Mouse (Mus musculus) midbrain, embryonic 11.5 days (tissue): ENCODE results near the gene Rnpepl1. TPM values are rescaled to one million over a fixed set of nuclear protein-coding genes. Genes with fewer than 3 reads are reported as not detected.

Source experiments
- ATAC-seq: fragments of 200-750 bp; cut with Nextera tagmentation; 2 replicates; pipeline ENCODE4 v1.8.0; 2017; ENCODE audit warnings: moderate TSS enrichment, moderate library complexity; ENCODE audit not compliant: low FRiP score
- DNase-seq: peaks from one replicate; pipeline ENCODE4 v3.0.0; 2015; ENCODE audit warnings: low spot score; ENCODE audit errors: missing footprints
- H3K27ac ChIP-seq: fragments of 300-500 bp; sonication (generic); 2 replicates; pipeline ENCODE4 v1.5.1; 2014; ENCODE audit warnings: low read depth, low read length
- H3K27me3 ChIP-seq: fragments of 300-500 bp; sonication (generic); 2 replicates; pipeline ENCODE4 v1.6.1; 2014; ENCODE audit warnings: mild to moderate bottlenecking, low read length, moderate library complexity, mixed read lengths; ENCODE audit not compliant: control insufficient read depth, insufficient read depth
- H3K36me3 ChIP-seq: fragments of 300-500 bp; sonication (generic); 2 replicates; pipeline ENCODE4 v1.6.1; 2014; ENCODE audit warnings: mild to moderate bottlenecking, low read length, moderate library complexity, mixed read lengths; ENCODE audit not compliant: control insufficient read depth, insufficient read depth
- H3K4me1 ChIP-seq: fragments of 300-500 bp; sonication (generic); 2 replicates; pipeline ENCODE4 v1.6.1; 2014; ENCODE audit warnings: low read length; ENCODE audit not compliant: control insufficient read depth, insufficient read depth
- H3K4me2 ChIP-seq: fragments of 300-500 bp; sonication (generic); 2 replicates; pipeline ENCODE4 v1.6.1; 2014; ENCODE audit warnings: mild to moderate bottlenecking, moderate library complexity
- H3K4me3 ChIP-seq: fragments of 300-500 bp; sonication (generic); 2 replicates; pipeline ENCODE4 v1.5.1; 2014; ENCODE audit warnings: low read depth, low read length
- H3K9ac ChIP-seq: fragments of 300-500 bp; sonication (generic); 2 replicates; pipeline ENCODE4 v1.6.1; 2014; ENCODE audit warnings: low read length
- H3K9me3 ChIP-seq: fragments of 300-500 bp; sonication (generic); 2 replicates; pipeline ENCODE4 v1.6.1; 2016; ENCODE audit warnings: low read length; ENCODE audit not compliant: control insufficient read depth
- WGBS: fragments of 180-500 bp; shearing (Covaris S2); extraction: QIAGEN DNeasy Blood & Tissue Kit; methylation state at CpG from one replicate; pipeline ENCODE4 v1.1.7; 2014; 5-methylcytosine and 5-hydroxymethylcytosine counted together
- polyA plus RNA-seq: library from polyadenylated mRNA; unstranded; fragments of >200 nt; fragmentation: Nextera tagmentation; extraction: Ambion mirVana; gene quantifications from 2 replicates; pipeline ENCODE4 v1.2.1, GENCODE M21; 2014

The Rnpepl1 gene
- polyA plus RNA-seq, 1 experiment from 2014 or later, result 13.3 TPM

DNA sequence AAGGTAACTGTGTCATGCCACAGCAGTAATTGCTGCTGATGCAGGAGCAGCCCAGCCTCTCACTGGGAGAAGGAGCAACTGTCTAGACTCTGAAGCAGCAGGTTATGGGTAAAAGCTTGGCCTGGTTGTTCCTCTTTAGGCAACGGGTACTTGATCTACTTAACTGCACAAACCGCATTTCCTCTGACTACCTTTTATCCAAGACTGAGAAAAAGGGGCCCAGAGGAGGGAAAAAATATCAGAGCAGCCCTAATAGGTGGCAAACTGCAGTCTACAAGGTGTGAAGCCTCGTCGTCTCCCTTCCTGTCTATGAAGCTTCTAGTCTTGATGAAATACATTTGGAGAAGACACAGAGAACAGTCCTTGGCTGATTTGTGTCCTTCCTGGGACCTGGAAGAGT lies 23.0 kb downstream of the Rnpepl1 start:
- 84% methylated on average over 4 of the region's 4 CpGs for WGBS
- H3K4me3 ChIP-seq, result peak overlapping the region; percentile 80
- no peaks in the 10 kb centered on the region for H3K9me3 ChIP-seq
- ATAC-seq (no peak), DNase-seq (no peak)
- no peaks in the 10 kb centered on the region for H3K27me3 ChIP-seq
- H3K36me3 ChIP-seq, result no peaks in the 10 kb centered on the region
- H3K9ac ChIP-seq, result peak overlapping the region; percentile 87
- peaks cover 20% of the 10 kb centered on the region for H3K4me1 ChIP-seq
- peak overlapping the region; percentile 84 for H3K4me2 ChIP-seq
- peak overlapping the region; percentile 96 for H3K27ac ChIP-seq

- H3K27ac ChIP-seq, result peak within 1 kb of the TSS; percentile 96
- H3K36me3 ChIP-seq, result peaks cover 5% of the 10 kb centered on the region; the same call in 1 of the 2 replicates
- H3K9me3 ChIP-seq, result no peaks in the 10 kb centered on the region
- ATAC-seq (peak; percentile 100), DNase-seq (peak; percentile 99)
- no peaks in the 10 kb centered on the region for H3K27me3 ChIP-seq
- H3K4me1 ChIP-seq, result peaks cover 20% of the 10 kb centered on the region
- peak within 1 kb of the TSS; percentile 84 for H3K4me2 ChIP-seq
- 0% methylated on average over 45 of the region's 45 CpGs for WGBS
- H3K4me3 ChIP-seq, result peak within 1 kb of the TSS; percentile 80
- H3K9ac ChIP-seq, result peak within 1 kb of the TSS; percentile 87
These were observed 23.7 kb downstream of the Rnpepl1 start, which contains the start of gene Capn10 for GRCm38 (mm10) chr1:92934182-92934827. Gene Capn10, plus strand, starts transcription at chr1:92934376.

GRCm38 (mm10) chr1:92935054-92935962 lies 24.7 kb downstream of the Rnpepl1 start:
- H3K4me1 ChIP-seq, result peaks cover 20% of the 10 kb centered on the region
- WGBS, result 25% methylated on average over 10 of the region's 10 CpGs
- H3K9ac ChIP-seq, result peak overlapping the region; percentile 87
- peaks cover 7% of the 10 kb centered on the region for H3K36me3 ChIP-seq
- peak overlapping the region; percentile 84 for H3K4me2 ChIP-seq
- no peaks in the 10 kb centered on the region for H3K9me3 ChIP-seq
- no peak for ATAC-seq
- H3K4me3 ChIP-seq, result peak overlapping the region; percentile 80
- H3K27me3 ChIP-seq, result no peaks in the 10 kb centered on the region
- no peak for DNase-seq
- peak overlapping the region; percentile 96 for H3K27ac ChIP-seq

GRCm38 (mm10) chr1:92935977-92936376 lies 25.4 kb downstream of the Rnpepl1 start:
- ATAC-seq, result no peak
- Histone ChIP-seq H3K27me3 (no peaks in the 10 kb centered on the region), H3K4me3 (peak overlapping the region; percentile 80), H3K4me1 (peaks cover 20% of the 10 kb centered on the region), H3K9ac (peak overlapping the region; percentile 87), H3K27ac (no peak overlapping the region), H3K36me3 (peaks cover 7% of the 10 kb centered on the region), H3K9me3 (no peaks in the 10 kb centered on the region), H3K4me2 (peak overlapping the region; percentile 84)
- 80% methylated on average over 2 of the region's 2 CpGs for WGBS
- no peak for DNase-seq

DNA sequence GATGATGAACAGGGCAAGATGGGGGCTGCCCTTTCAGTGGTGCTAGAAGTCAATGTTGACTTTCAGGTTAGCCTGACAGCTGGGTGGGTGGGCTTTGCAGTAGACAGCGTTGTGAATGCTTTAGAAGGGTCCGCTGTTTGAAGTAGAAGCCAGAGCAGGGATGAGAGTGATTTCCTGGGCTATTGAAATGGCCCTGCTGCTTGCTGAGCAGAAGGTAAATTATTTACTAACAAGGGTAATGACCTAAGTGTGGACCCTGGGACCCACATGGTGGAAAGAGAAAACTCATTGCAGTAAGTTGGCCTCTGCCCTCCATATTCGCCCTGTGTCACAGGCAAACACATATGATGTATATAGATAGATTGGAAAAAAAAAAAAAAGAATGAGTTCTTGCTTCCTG lies 25.9 kb downstream of the Rnpepl1 start:
- Histone ChIP-seq H3K36me3 (peaks cover 9% of the 10 kb centered on the region), H3K27me3 (no peaks in the 10 kb centered on the region), H3K4me2 (peak overlapping the region; percentile 84), H3K9ac (no peak overlapping the region), H3K4me3 (no peak overlapping the region), H3K27ac (no peak overlapping the region), H3K4me1 (peaks cover 20% of the 10 kb centered on the region), H3K9me3 (no peaks in the 10 kb centered on the region)
- WGBS, result 90% methylated on average over 3 of the region's 3 CpGs
- ATAC-seq, result no peak
- no peak for DNase-seq

- Histone ChIP-seq H3K4me3 (no peak overlapping the region), H3K36me3 (peaks cover 15% of the 10 kb centered on the region), H3K4me2 (no peak overlapping the region), H3K9me3 (no peaks in the 10 kb centered on the region), H3K9ac (no peak overlapping the region), H3K4me1 (peaks cover 20% of the 10 kb centered on the region), H3K27me3 (no peaks in the 10 kb centered on the region), H3K27ac (no peak overlapping the region)
- DNase-seq (no peak), ATAC-seq (no peak)
- 88% methylated on average over 3 of the region's 3 CpGs for WGBS
These were observed 27.2 kb downstream of the Rnpepl1 start for GRCm38 (mm10) chr1:92937797-92938196.

GRCm38 (mm10) chr1:92939746-92940145 lies 29.2 kb downstream of the Rnpepl1 start:
- ATAC-seq, result no peak
- WGBS, result 91% methylated on average over 4 of the region's 4 CpGs
- peaks cover 14% of the 10 kb centered on the region for H3K4me1 ChIP-seq

DNA sequence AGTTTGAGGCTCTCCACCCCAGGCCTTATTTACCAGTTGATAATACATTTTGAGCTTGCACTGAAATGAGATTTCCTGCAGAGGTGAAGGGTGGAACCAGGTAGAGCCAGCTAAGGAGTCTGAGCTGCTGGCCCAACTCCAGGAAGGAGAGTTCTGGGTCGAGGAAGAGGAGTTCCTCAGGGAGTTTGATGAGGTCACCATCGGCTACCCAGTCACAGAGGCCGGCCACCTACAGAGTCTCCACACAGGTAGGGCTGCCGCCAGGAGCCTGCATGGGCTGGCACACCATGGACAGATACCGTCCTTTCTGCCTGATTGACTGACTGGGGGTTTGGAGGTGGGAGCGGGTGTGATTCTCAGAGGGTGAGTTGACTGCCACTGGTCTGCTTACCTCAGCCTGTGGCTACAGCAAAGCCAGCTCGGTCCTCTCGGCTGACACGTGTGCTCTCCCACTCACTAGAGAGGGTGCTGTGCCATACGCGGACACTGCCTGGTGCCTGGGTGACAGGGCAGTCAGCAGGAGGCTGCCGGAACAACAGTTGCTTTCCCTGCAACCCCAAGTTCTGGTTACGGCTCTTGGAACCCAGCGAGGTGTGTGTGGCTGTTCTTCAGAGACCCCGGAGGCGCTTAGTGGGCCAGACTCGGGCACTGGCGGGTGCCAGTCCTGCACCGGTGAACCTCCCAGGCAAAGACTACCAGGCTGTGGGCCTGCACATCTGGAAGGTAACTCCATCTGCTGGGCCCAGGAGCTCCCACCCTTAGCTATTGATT lies 32.8 kb downstream of the Rnpepl1 start:
- Histone ChIP-seq H3K36me3 (peaks cover 40% of the 10 kb centered on the region), H3K9me3 (no peaks in the 10 kb centered on the region), H3K9ac (no peak overlapping the region), H3K4me2 (no peak overlapping the region), H3K4me3 (no peak overlapping the region), H3K4me1 (no peaks in the 10 kb centered on the region), H3K27ac (no peak overlapping the region), H3K27me3 (no peaks in the 10 kb centered on the region)
- WGBS, result 92% methylated on average over 19 of the region's 19 CpGs
- ATAC-seq, result no peak
- DNase-seq, result no peak

More at GRCm38 (mm10) chr1:92939746-92940145, 29.2 kb downstream of the Rnpepl1 start:
- Histone ChIP-seq H3K9me3 (no peaks in the 10 kb centered on the region), H3K9ac (no peak overlapping the region), H3K36me3 (peaks cover 21% of the 10 kb centered on the region), H3K4me2 (no peak overlapping the region), H3K4me3 (no peak overlapping the region), H3K27ac (no peak overlapping the region), H3K27me3 (no peaks in the 10 kb centered on the region)
- DNase-seq, result no peak
